Mouse (Mus musculus): Measurements from ENCODE around the gene Lst1. TPM values are rescaled to one million over a fixed set of nuclear protein-coding genes. Genes with fewer than 3 reads are reported as not detected.
A peak's percentile ranks its signal among the peaks of the same experiment; 100 is the strongest.
"Not testable (repeated sequence)": the region's sequence is repeated elsewhere in the genome, so short reads cannot be mapped to it uniquely, and the experiment has no call there.

The Lst1 gene
- 5.8 and 9.1 TPM in 2 replicates for polyA plus RNA-seq (2014; fragmentation: Nextera tagmentation; extraction: Ambion mirVana)

DNA sequence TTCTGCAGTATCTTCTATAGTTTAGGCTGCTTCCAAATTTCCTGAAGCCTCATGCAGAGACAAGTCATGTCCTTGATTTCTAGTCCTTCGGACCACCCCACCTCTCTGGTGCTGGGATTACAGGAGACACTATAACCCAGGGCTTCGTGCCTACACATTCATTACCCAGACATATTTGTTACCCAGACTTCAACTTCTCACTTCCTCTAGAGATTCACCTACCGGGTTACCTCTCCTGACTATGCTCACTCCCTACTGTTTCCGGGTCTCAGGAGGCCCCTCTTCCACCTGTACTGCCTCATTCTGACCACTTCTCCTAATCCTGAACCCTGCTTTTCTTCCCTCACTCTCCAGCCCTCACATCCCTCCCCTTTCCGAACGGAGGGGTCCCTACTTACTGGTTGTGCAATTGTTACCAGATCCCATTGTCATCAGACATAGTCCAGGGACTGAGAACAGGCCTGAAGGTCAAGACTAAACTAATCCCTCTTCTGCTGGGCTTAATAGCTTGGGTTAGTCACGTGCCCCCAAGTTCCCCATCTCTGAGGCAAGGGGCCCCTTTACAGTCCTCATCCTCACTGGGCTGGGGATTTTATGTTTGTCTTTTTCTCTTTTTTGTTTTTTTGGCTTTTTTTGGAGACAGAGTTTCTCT is at the start of gene Lst1:
Gene Lst1 (minus strand): TSS at position 481 of the 652 bp plus-strand sequence.
- ATAC-seq (ENCODE audit: insufficient read depth, low FRiP score, low TSS enrichment): no peak

DNA sequence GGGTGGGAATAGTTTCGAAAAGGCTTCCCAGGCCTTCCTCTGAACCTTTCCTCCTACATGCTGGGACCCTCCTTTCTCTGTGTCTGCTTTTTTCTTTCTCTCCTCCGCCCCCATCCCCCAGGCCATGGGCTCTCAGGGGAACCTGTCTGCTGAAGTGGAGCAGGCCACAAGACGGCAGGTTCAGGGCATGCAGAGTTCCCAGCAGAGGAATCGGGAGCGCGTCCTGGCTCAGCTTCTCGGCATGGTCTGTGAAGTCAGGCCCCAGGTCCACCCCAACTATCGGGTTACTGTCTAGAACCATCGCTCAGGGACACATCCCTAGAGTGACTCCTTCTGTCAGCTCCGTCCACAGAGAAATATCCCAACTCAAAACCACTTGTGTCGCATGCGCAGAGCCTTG is 49.3 kb upstream of the Lst1 start:
- peaks cover 2% of the 10 kb centered on the region; the same call in 1 of the 2 replicates for H3K36me3 ChIP-seq (ENCODE audit: control insufficient read depth, insufficient read depth, low read length)
- DNase-seq (ENCODE audit: low spot score) (no peak), ATAC-seq (ENCODE audit: insufficient read depth, low FRiP score, low TSS enrichment) (no peak)
- H3K27ac ChIP-seq (ENCODE audit: low read depth, low read length): no peak overlapping the region
- 89% methylated on average over 12 of the region's 12 CpGs for WGBS
- no peaks in the 10 kb centered on the region for H3K9me3 ChIP-seq (ENCODE audit: control insufficient read depth, low read length)
- no peaks in the 10 kb centered on the region for H3K27me3 ChIP-seq (ENCODE audit: control insufficient read depth, insufficient read depth, low read length)
- H3K4me2 ChIP-seq (ENCODE audit: low read depth): no peak overlapping the region
- H3K4me1 ChIP-seq (ENCODE audit: control insufficient read depth, insufficient read depth, low read length): peaks cover 9% of the 10 kb centered on the region
- no peak overlapping the region for H3K4me3 ChIP-seq (ENCODE audit: low read depth, low read length)
- H3K9ac ChIP-seq (ENCODE audit: low read length): no peak overlapping the region

More for the DNA sequence above, at the start of gene Lst1:
- 83% methylated on average over 7 of the region's 7 CpGs for WGBS
- no peak within 1 kb of the TSS for H3K4me2 ChIP-seq (ENCODE audit: low read depth)
- no peaks in the 10 kb centered on the region for H3K36me3 ChIP-seq (ENCODE audit: control insufficient read depth, insufficient read depth, low read length)
- H3K4me3 ChIP-seq (ENCODE audit: low read depth, low read length): no peak within 1 kb of the TSS
- H3K27ac ChIP-seq (ENCODE audit: low read depth, low read length): no peak within 1 kb of the TSS
- H3K27me3 ChIP-seq (ENCODE audit: control insufficient read depth, insufficient read depth, low read length): no peaks in the 10 kb centered on the region
- no peak within 1 kb of the TSS for H3K9ac ChIP-seq (ENCODE audit: low read length)
- H3K9me3 ChIP-seq (ENCODE audit: control insufficient read depth, low read length): no peaks in the 10 kb centered on the region
- DNase-seq (ENCODE audit: low spot score): no peak
- no peaks in the 10 kb centered on the region for H3K4me1 ChIP-seq (ENCODE audit: control insufficient read depth, insufficient read depth, low read length)

DNA sequence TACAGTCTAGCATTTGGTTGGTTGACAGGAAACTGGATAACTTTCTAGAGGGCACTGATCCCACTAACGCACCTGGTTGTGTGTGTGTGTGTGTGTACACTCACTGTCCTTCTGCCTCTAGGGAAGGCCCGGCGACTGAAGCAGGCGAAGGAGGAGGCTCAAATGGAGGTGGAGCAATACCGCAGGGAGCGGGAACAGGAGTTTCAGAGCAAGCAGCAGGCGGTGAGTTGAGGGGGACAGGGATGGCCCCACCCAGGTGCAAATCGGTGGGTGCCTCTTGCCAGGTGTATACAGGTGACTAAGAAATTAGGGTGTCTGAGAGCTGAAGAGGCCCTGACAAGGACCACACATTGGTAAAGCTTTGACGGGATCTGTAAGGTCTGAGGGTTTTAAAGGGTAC is 48.8 kb upstream of the Lst1 start:
- Histone ChIP-seq H3K4me1 (ENCODE audit: control insufficient read depth, insufficient read depth, low read length) (peaks cover 9% of the 10 kb centered on the region), H3K36me3 (ENCODE audit: control insufficient read depth, insufficient read depth, low read length) (peaks cover 2% of the 10 kb centered on the region; the same call in 1 of the 2 replicates), H3K9me3 (ENCODE audit: control insufficient read depth, low read length) (no peaks in the 10 kb centered on the region), H3K27ac (ENCODE audit: low read depth, low read length) (no peak overlapping the region), H3K9ac (ENCODE audit: low read length) (peak overlapping the region; percentile 89), H3K4me2 (ENCODE audit: low read depth) (peak overlapping the region; percentile 90), H3K27me3 (ENCODE audit: control insufficient read depth, insufficient read depth, low read length) (no peaks in the 10 kb centered on the region), H3K4me3 (ENCODE audit: low read depth, low read length) (peak overlapping the region; percentile 64)
- ATAC-seq (ENCODE audit: insufficient read depth, low FRiP score, low TSS enrichment) (no peak), DNase-seq (ENCODE audit: low spot score) (no peak)
- 89% methylated on average over 9 of the region's 9 CpGs for WGBS

DNA sequence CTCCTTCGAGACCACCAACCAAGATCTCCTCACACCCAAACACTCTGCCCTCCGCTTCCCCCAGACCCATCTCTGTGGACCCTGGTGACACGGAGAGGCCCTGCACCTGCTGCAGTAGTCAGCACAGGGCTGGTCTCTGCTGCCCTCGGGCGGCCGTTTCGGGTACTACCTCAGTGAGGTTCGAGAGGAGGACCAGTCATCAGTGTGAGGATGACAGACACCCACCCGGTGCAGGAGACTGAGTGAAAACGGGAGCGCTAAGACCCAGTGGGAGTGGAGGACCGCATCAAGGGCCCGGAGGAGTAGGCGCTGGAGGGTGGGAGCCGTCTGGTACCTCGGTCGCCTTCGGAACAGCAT is 48.1 kb upstream of the Lst1 start:
- under 1% methylated on average over 18 of the region's 18 CpGs for WGBS
- no peaks in the 10 kb centered on the region for H3K27me3 ChIP-seq (ENCODE audit: control insufficient read depth, insufficient read depth, low read length)
- peak overlapping the region; percentile 89 for H3K9ac ChIP-seq (ENCODE audit: low read length)
- DNase-seq (ENCODE audit: low spot score) (peak; percentile 96), ATAC-seq (ENCODE audit: insufficient read depth, low FRiP score, low TSS enrichment) (peak; percentile 60)
- H3K9me3 ChIP-seq (ENCODE audit: control insufficient read depth, low read length): no peaks in the 10 kb centered on the region
- peak overlapping the region; percentile 91 for H3K27ac ChIP-seq (ENCODE audit: low read depth, low read length)
- peak overlapping the region; percentile 64 for H3K4me3 ChIP-seq (ENCODE audit: low read depth, low read length)
- peak overlapping the region; percentile 90 for H3K4me2 ChIP-seq (ENCODE audit: low read depth)
- peaks cover 2% of the 10 kb centered on the region; the same call in 1 of the 2 replicates for H3K36me3 ChIP-seq (ENCODE audit: control insufficient read depth, insufficient read depth, low read length)
- peaks cover 9% of the 10 kb centered on the region for H3K4me1 ChIP-seq (ENCODE audit: control insufficient read depth, insufficient read depth, low read length)

- DNase-seq (ENCODE audit: low spot score) (peak; percentile 93), ATAC-seq (ENCODE audit: insufficient read depth, low FRiP score, low TSS enrichment) (peak; percentile 76)
- peak within 1 kb of the TSS; percentile 89 for H3K9ac ChIP-seq (ENCODE audit: low read length)
- WGBS: 0% methylated on average over 35 of the region's 35 CpGs
- H3K4me1 ChIP-seq (ENCODE audit: control insufficient read depth, insufficient read depth, low read length): peaks cover 7% of the 10 kb centered on the region
- peak within 1 kb of the TSS; percentile 90 for H3K4me2 ChIP-seq (ENCODE audit: low read depth)
- H3K27ac ChIP-seq (ENCODE audit: low read depth, low read length): peak within 1 kb of the TSS; percentile 91
- H3K36me3 ChIP-seq (ENCODE audit: control insufficient read depth, insufficient read depth, low read length): peaks cover 2% of the 10 kb centered on the region; the same call in 1 of the 2 replicates
- H3K27me3 ChIP-seq (ENCODE audit: control insufficient read depth, insufficient read depth, low read length): no peaks in the 10 kb centered on the region
- H3K9me3 ChIP-seq (ENCODE audit: control insufficient read depth, low read length): no peaks in the 10 kb centered on the region
- peak within 1 kb of the TSS; percentile 64 for H3K4me3 ChIP-seq (ENCODE audit: low read depth, low read length)
These were observed 47.6 kb upstream of the Lst1 start, which contains the start of gene Nfkbil1 for GRCm38 (mm10) chr17:35235614-35236389. Gene Nfkbil1, minus strand, starts transcription at chr17:35235792.

DNA sequence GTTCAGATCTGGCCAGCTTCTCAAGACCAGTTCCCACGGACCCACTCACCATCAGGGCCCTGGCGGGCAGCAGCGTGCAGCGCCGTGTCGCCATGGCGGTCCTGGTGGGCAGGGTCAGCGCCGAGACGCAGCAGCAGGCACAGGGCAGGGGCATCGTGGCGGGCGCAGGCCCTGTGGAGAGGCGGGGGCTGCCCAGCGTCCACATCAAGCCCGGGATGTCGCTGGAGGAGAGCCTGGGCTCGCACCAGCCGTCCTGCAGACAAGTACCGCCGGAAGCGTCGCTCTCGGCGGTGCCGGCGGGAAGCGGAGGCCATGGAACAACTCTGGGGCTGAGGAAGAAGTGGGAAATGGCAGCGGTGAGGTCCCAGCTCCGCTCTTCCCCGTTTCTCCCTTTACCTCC is 46.7 kb upstream of the Lst1 start:
- Histone ChIP-seq H3K9me3 (ENCODE audit: control insufficient read depth, low read length) (no peaks in the 10 kb centered on the region), H3K9ac (ENCODE audit: low read length) (peak overlapping the region; percentile 89), H3K4me2 (ENCODE audit: low read depth) (peak overlapping the region; percentile 90), H3K4me1 (ENCODE audit: control insufficient read depth, insufficient read depth, low read length) (peaks cover 3% of the 10 kb centered on the region), H3K36me3 (ENCODE audit: control insufficient read depth, insufficient read depth, low read length) (peaks cover 3% of the 10 kb centered on the region; the same call in 1 of the 2 replicates), H3K27ac (ENCODE audit: low read depth, low read length) (peak overlapping the region; percentile 91), H3K4me3 (ENCODE audit: low read depth, low read length) (peak overlapping the region; percentile 64), H3K27me3 (ENCODE audit: control insufficient read depth, insufficient read depth, low read length) (no peaks in the 10 kb centered on the region)
- peak; percentile 65 for DNase-seq (ENCODE audit: low spot score)
- WGBS: 5% methylated on average over 31 of the region's 31 CpGs
- no peak for ATAC-seq (ENCODE audit: insufficient read depth, low FRiP score, low TSS enrichment)

DNA sequence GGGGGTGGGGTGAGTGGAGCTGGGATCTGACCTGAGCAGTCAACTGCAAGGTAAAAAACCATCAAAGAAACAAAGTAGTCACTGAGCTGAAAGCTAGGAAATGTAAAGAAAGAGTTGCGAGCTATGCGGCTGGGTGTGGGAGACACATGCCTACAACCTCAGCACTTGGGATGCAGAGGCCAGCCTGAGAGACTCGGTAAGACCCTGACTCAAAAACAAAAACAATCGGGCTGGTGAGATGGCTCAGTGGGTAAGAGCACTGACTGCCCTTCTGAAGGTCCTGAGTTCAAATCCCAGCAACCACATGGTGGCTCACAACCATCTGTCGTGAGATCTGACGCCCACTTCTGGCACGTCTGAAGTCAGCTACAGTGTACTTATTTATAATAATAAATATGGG is 45.9 kb upstream of the Lst1 start:
- H3K4me1 ChIP-seq (ENCODE audit: control insufficient read depth, insufficient read depth, low read length); DNase-seq (ENCODE audit: low spot score); H3K9me3 ChIP-seq (ENCODE audit: control insufficient read depth, low read length); H3K4me2 ChIP-seq (ENCODE audit: low read depth); H3K36me3 ChIP-seq (ENCODE audit: control insufficient read depth, insufficient read depth, low read length); H3K9ac ChIP-seq (ENCODE audit: low read length); H3K27me3 ChIP-seq (ENCODE audit: control insufficient read depth, insufficient read depth, low read length); ATAC-seq (ENCODE audit: insufficient read depth, low FRiP score, low TSS enrichment); H3K27ac ChIP-seq (ENCODE audit: low read depth, low read length): not testable (repeated sequence)
- 92% methylated on average over 7 of the region's 7 CpGs for WGBS
- H3K4me3 ChIP-seq (ENCODE audit: low read depth, low read length): 0 out of 2 replicates have a peak overlapping the region, but pooled peaks have one; percentile 64

DNA sequence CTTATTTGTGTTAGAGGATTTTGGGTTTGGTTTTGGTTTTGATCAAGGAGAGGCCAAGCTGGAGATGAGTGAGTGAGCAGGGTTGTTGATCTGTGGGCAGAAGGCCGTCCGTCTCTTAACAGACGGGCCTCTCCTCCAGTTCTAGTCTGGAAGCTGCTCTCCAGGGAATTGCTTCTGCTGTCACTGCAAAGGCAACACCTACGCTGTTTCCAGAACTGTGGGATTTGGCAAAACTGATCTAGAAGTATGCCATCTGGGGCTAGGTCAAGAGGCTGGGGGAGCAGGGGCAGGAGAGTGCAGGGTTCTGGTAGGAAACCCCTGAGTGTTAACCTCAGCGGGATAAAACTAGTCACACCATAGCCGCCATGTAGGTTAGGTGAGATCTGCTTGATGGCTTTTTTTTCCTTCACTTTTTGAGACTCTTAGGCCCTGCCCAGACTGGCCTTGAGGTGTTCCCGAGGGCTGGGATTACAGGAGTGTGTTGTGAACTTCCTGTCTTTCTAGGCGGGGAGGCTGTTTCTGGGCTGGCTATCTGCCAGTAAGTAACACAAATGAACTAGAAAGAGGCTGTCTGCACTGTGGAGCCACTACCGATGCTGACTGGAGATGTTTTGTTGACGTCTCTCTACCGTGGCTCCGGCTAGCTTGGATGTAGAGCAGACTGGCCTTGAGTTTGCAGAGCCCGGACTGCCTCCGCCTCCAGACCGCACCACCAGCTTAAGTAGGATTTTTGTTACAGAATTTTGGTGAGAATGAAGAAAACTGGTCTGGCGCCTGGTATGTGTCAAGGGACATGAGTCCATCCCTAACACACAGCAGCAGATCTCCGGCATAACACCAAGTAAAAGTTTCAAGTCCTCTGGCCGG is 45.1 kb upstream of the Lst1 start, which contains the start of gene Atp6v1g2:
Gene Atp6v1g2 (plus strand): TSS at position 547 of the 867 bp plus-strand sequence.
- H3K27me3 ChIP-seq (ENCODE audit: control insufficient read depth, insufficient read depth, low read length): no peaks in the 10 kb centered on the region
- DNase-seq (ENCODE audit: low spot score) (no peak), ATAC-seq (ENCODE audit: insufficient read depth, low FRiP score, low TSS enrichment) (no peak)
- peak within 1 kb of the TSS; percentile 90 for H3K4me2 ChIP-seq (ENCODE audit: low read depth)
- H3K9ac ChIP-seq (ENCODE audit: low read length): no peak within 1 kb of the TSS; the same call in 1 of the 2 replicates
- peaks cover 9% of the 10 kb centered on the region; the same call in 1 of the 2 replicates for H3K36me3 ChIP-seq (ENCODE audit: control insufficient read depth, insufficient read depth, low read length)
- 90% methylated on average over 18 of the region's 18 CpGs for WGBS
- H3K4me3 ChIP-seq (ENCODE audit: low read depth, low read length): peak within 1 kb of the TSS; percentile 64; the same call in 1 of the 2 replicates
- H3K9me3 ChIP-seq (ENCODE audit: control insufficient read depth, low read length): no peaks in the 10 kb centered on the region
- H3K4me1 ChIP-seq (ENCODE audit: control insufficient read depth, insufficient read depth, low read length): peaks cover 3% of the 10 kb centered on the region
- H3K27ac ChIP-seq (ENCODE audit: low read depth, low read length): no peak within 1 kb of the TSS

Measured in neural tube, embryonic 11.5 days (tissue).